Mouse (Mus musculus): ENCODE results near the gene Gab3. TPM values are rescaled to one million over a fixed set of nuclear protein-coding genes. Genes with fewer than 3 reads are reported as not detected.

The Gab3 gene
- polyA plus RNA-seq, 1 experiment: 0.04 TPM

DNA sequence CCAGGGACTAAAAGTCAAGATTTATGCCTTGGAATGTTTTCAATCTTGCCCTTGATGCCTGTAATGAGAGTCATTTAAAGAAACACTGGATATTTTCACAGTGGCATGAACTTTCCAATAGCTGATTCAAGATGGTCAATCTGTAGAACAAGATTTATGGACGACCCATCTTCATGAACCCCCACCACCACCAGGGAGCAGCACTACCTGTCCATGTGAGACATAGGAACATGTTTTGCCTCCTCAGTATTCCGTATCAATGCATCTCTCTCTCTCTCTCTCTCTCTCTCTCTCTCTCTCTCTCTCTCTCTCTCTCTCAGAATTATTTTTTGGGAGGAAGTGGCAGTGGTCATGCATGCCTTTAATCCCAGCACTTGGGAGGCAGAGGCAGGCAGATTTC, 2.9 kb downstream of the Gab3 start:
- no peak for TF ChIP-seq REST (IDR thresholded peaks at IDR 0.05; ENCODE audit: insufficient read depth, insufficient read length)
- no peak for TF ChIP-seq E2F4 (IDR thresholded peaks at IDR 0.05; ENCODE audit: insufficient read depth)
- no peak for TF ChIP-seq CEBPB (IDR thresholded peaks at IDR 0.05; ENCODE audit: insufficient read depth, poor library complexity, severe bottlenecking)
- TF ChIP-seq USF1 (IDR thresholded peaks at IDR 0.05; ENCODE audit: low read depth): no peak
- no peak for TF ChIP-seq TCF3 (IDR thresholded peaks at IDR 0.05; ENCODE audit: insufficient read length, low read depth)
- TF ChIP-seq POLR2A (IDR thresholded peaks at IDR 0.05; ENCODE audit: insufficient read length, low read depth): no peak
- TF ChIP-seq SRF (IDR thresholded peaks at IDR 0.05; ENCODE audit: control insufficient read depth, insufficient read length, low read depth): no peak
- TF ChIP-seq MYOG (IDR thresholded peaks at IDR 0.05; ENCODE audit: control insufficient read depth in 1 of 3, insufficient read depth in 1 of 3, insufficient read length in 2 of 3, low read depth in 2 of 3): no peak
- TF ChIP-seq MAX (IDR thresholded peaks at IDR 0.05; ENCODE audit: low read depth): no peak
- no peak for TF ChIP-seq POLR2AphosphoS2 (IDR thresholded peaks at IDR 0.05; ENCODE audit: insufficient read length, low read depth)
- TF ChIP-seq MYOD1 (IDR thresholded peaks at IDR 0.05; ENCODE audit: control insufficient read depth in 1 of 3, insufficient read length in 2 of 3, low read depth in 2 of 3): no peak
- TF ChIP-seq TCF12 (IDR thresholded peaks at IDR 0.05; ENCODE audit: insufficient read depth, poor library complexity, severe bottlenecking): no peak
- Histone ChIP-seq H3K27me3 (ENCODE audit: control insufficient read depth, insufficient read depth, insufficient read length) (no peaks in the 10 kb centered on the region), H3K79me2 (ENCODE audit: control insufficient read depth, insufficient read depth) (no peaks in the 10 kb centered on the region), H3K36me3 (ENCODE audit: control insufficient read depth, insufficient read depth) (no peaks in the 10 kb centered on the region), H3K4me3 (no peak overlapping the region), H3ac (ENCODE audit: control insufficient read depth, insufficient read length) (no peak overlapping the region), H3K4me2 (ENCODE audit: low read depth) (no peak overlapping the region)

DNA sequence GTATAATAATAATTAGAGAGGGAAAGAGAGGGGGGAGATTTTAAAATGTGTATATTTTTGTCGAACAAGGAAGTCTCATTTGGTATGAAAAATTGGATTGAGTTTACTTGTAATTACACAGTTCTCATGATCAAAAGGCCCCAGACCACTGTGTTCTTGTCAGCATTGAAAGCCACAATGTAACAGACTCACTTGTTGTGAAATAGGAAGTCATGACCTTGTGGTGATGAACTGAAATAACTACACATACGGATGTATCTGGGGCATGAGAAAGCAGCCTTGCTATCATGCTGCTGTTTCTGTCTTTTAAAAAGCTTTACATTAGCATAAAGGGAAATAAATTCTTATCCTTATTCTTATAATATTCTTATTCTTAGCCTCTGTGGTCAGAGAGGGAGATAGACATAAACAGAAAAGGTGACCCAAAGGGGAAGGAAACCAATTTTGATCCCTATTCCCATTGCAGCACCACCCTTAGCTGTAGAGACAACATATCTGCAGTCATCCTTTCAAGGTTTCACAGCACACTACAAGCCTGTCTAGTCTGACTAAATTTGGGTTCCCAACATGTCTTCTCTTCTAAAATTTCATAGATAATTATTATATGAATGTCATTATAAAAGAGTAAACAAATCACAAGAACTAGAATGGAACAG, 29.0 kb downstream of the Gab3 start:
- H3K79me2 ChIP-seq (ENCODE audit: control insufficient read depth, insufficient read depth): no peaks in the 10 kb centered on the region
- TF ChIP-seq USF1 (IDR thresholded peaks at IDR 0.05; ENCODE audit: low read depth) (no peak), SRF (IDR thresholded peaks at IDR 0.05; ENCODE audit: control insufficient read depth, insufficient read length, low read depth) (no peak), MYOG (IDR thresholded peaks at IDR 0.05; ENCODE audit: control insufficient read depth in 1 of 3, insufficient read depth in 1 of 3, insufficient read length in 2 of 3, low read depth in 2 of 3) (no peak), TCF3 (IDR thresholded peaks at IDR 0.05; ENCODE audit: insufficient read length, low read depth) (no peak)

DNA sequence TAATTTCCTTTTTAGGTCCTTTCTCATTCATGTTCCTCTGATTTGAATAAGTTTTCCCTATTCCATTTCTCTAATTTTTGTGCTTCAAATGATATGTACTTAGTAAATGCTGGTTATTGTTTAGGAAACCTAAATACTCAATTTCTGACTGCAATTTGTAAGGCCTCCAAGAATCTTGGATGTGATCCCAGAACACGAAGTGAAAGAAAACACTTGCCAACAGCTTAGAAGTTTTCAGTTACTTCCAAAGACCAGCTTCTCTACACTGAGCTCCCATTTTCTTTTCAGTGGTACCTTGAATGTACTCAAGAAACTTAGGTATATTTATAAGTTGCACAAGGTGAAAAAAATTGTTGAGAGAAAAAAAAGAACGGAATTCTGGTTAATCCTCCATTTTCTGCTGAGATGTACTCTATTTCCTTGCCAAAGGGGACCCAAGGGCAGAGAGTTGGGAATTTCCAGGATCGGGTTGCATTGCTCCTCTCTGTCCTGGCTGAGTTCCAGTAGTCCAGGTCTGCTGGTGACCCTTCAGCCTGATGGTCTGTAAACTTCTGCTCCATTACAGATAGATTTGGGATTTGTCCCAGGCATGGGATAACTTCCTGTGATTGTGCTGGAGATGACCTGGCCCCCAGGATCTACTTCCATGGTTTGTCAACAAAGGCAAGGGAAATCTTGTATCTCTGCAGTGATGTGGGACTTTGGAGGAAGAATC, 38.2 kb downstream of the Gab3 start:
- Histone ChIP-seq H3K27me3 (ENCODE audit: control insufficient read depth, insufficient read depth, insufficient read length) (no peaks in the 10 kb centered on the region), H3K4me2 (ENCODE audit: low read depth) (peak overlapping the region; percentile 29), H3K79me2 (ENCODE audit: control insufficient read depth, insufficient read depth) (no peaks in the 10 kb centered on the region), H3K36me3 (ENCODE audit: control insufficient read depth, insufficient read depth) (no peaks in the 10 kb centered on the region), H3ac (ENCODE audit: control insufficient read depth, insufficient read length) (no peak overlapping the region), H3K4me3 (no peak overlapping the region)
- no peak for TF ChIP-seq MYOG (IDR thresholded peaks at IDR 0.05; ENCODE audit: control insufficient read depth in 1 of 3, insufficient read depth in 1 of 3, insufficient read length in 2 of 3, low read depth in 2 of 3)
- no peak for TF ChIP-seq SRF (IDR thresholded peaks at IDR 0.05; ENCODE audit: control insufficient read depth, insufficient read length, low read depth)
- no peak for TF ChIP-seq TCF3 (IDR thresholded peaks at IDR 0.05; ENCODE audit: insufficient read length, low read depth)
- no peak for TF ChIP-seq CEBPB (IDR thresholded peaks at IDR 0.05; ENCODE audit: insufficient read depth, poor library complexity, severe bottlenecking)
- no peak for TF ChIP-seq MYOD1 (IDR thresholded peaks at IDR 0.05; ENCODE audit: control insufficient read depth in 1 of 3, insufficient read length in 2 of 3, low read depth in 2 of 3)
- TF ChIP-seq USF1 (IDR thresholded peaks at IDR 0.05; ENCODE audit: low read depth): no peak
- no peak for TF ChIP-seq POLR2A (IDR thresholded peaks at IDR 0.05; ENCODE audit: insufficient read length, low read depth)
- TF ChIP-seq MAX (IDR thresholded peaks at IDR 0.05; ENCODE audit: low read depth): no peak
- no peak for TF ChIP-seq E2F4 (IDR thresholded peaks at IDR 0.05; ENCODE audit: insufficient read depth)
- no peak for TF ChIP-seq REST (IDR thresholded peaks at IDR 0.05; ENCODE audit: insufficient read depth, insufficient read length)
- no peak for TF ChIP-seq POLR2AphosphoS2 (IDR thresholded peaks at IDR 0.05; ENCODE audit: insufficient read length, low read depth)

More for the DNA sequence above, 29.0 kb downstream of the Gab3 start:
- no peak overlapping the region for H3K4me2 ChIP-seq (ENCODE audit: low read depth)
- H3ac ChIP-seq (ENCODE audit: control insufficient read depth, insufficient read length): no peak overlapping the region
- no peak overlapping the region for H3K4me3 ChIP-seq
- no peaks in the 10 kb centered on the region for H3K27me3 ChIP-seq (ENCODE audit: control insufficient read depth, insufficient read depth, insufficient read length)
- no peaks in the 10 kb centered on the region for H3K36me3 ChIP-seq (ENCODE audit: control insufficient read depth, insufficient read depth)

DNA sequence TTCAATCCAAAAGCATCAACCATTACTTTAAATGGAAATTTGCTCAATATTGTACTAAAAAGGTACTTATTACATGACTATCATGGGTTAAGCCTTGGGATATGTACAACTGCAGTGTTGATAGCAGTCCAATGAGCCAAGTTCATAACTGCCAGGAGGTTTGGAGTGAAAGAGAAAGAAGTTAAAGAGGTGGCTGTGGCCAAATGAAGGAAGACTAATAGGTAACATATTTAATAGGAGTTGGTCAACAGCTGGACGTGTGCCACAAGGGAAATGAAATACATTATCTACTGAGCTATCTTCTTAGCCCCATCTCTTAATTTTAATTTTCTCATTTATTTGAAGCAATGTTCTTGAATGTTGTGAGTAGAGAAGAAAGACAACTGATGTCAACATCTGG, 39.3 kb downstream of the Gab3 start:
- no peak overlapping the region for H3K4me2 ChIP-seq (ENCODE audit: low read depth)
- H3K36me3 ChIP-seq (ENCODE audit: control insufficient read depth, insufficient read depth): no peaks in the 10 kb centered on the region
- no peaks in the 10 kb centered on the region for H3K27me3 ChIP-seq (ENCODE audit: control insufficient read depth, insufficient read depth, insufficient read length)
- H3ac ChIP-seq (ENCODE audit: control insufficient read depth, insufficient read length): no peak overlapping the region
- H3K79me2 ChIP-seq (ENCODE audit: control insufficient read depth, insufficient read depth): no peaks in the 10 kb centered on the region
- H3K4me3 ChIP-seq: no peak overlapping the region
- TF ChIP-seq USF1 (IDR thresholded peaks at IDR 0.05; ENCODE audit: low read depth) (no peak), MYOD1 (IDR thresholded peaks at IDR 0.05; ENCODE audit: control insufficient read depth in 1 of 3, insufficient read length in 2 of 3, low read depth in 2 of 3) (no peak), MAX (IDR thresholded peaks at IDR 0.05; ENCODE audit: low read depth) (no peak), CEBPB (IDR thresholded peaks at IDR 0.05; ENCODE audit: insufficient read depth, poor library complexity, severe bottlenecking) (no peak), TCF3 (IDR thresholded peaks at IDR 0.05; ENCODE audit: insufficient read length, low read depth) (no peak), POLR2A (IDR thresholded peaks at IDR 0.05; ENCODE audit: insufficient read length, low read depth) (no peak), TCF12 (IDR thresholded peaks at IDR 0.05; ENCODE audit: insufficient read depth, poor library complexity, severe bottlenecking) (no peak), MYOG (IDR thresholded peaks at IDR 0.05; ENCODE audit: control insufficient read depth in 1 of 3, insufficient read depth in 1 of 3, insufficient read length in 2 of 3, low read depth in 2 of 3) (no peak), E2F4 (IDR thresholded peaks at IDR 0.05; ENCODE audit: insufficient read depth) (no peak), REST (IDR thresholded peaks at IDR 0.05; ENCODE audit: insufficient read depth, insufficient read length) (no peak), SRF (IDR thresholded peaks at IDR 0.05; ENCODE audit: control insufficient read depth, insufficient read length, low read depth) (no peak), POLR2AphosphoS2 (IDR thresholded peaks at IDR 0.05; ENCODE audit: insufficient read length, low read depth) (no peak)

Measured in myocyte (in vitro differentiated cells).